Mouse (Mus musculus) kidney, embryonic 14.5 days (tissue): Measurements from ENCODE around the gene Trim38. TPM values are rescaled to one million over a fixed set of nuclear protein-coding genes. Genes with fewer than 3 reads are reported as not detected.
A peak's percentile ranks its signal among the peaks of the same experiment; 100 is the strongest.
"Not testable (repeated sequence)": the region's sequence is repeated elsewhere in the genome, so short reads cannot be mapped to it uniquely, and the experiment has no call there.

ENCODE experiments used
- ATAC-seq: fragments of 200-750 bp; cut with Nextera tagmentation; 2 replicates; pipeline ENCODE4 v1.8.0; 2017; ENCODE audit warnings: moderate number of reproducible peaks, mild to moderate bottlenecking, moderate TSS enrichment, moderate library complexity; ENCODE audit not compliant: low FRiP score, low TSS enrichment
- H3K27ac ChIP-seq: fragments of 300-500 bp; sonication (generic); 2 replicates; pipeline ENCODE4 v1.5.1; 2014; ENCODE audit warnings: low read depth, mild to moderate bottlenecking, low read length, moderate library complexity, mixed read lengths
- H3K27me3 ChIP-seq: fragments of 300-500 bp; sonication (generic); 2 replicates; pipeline ENCODE4 v1.6.1; 2014; ENCODE audit warnings: mild to moderate bottlenecking, low read length; ENCODE audit not compliant: control insufficient read depth, insufficient read depth
- H3K36me3 ChIP-seq: fragments of 300-500 bp; sonication (generic); 2 replicates; pipeline ENCODE4 v1.6.1; 2014; ENCODE audit warnings: low read length, mixed read lengths; ENCODE audit not compliant: control insufficient read depth, insufficient read depth
- H3K4me1 ChIP-seq: fragments of 300-500 bp; sonication (generic); 2 replicates; pipeline ENCODE4 v1.6.1; 2014; ENCODE audit warnings: low read length, mixed read lengths; ENCODE audit not compliant: control insufficient read depth, insufficient read depth
- H3K4me2 ChIP-seq: fragments of 300-500 bp; sonication (generic); replicated peaks from 2 replicates; pipeline ENCODE4 v1.6.1; 2014; ENCODE audit warnings: low read depth, mild to moderate bottlenecking, low read length
- H3K4me3 ChIP-seq: fragments of 300-500 bp; sonication (generic); 2 replicates; pipeline ENCODE4 v1.5.1; 2014; ENCODE audit warnings: mild to moderate bottlenecking, low read length
- H3K9ac ChIP-seq: fragments of 300-500 bp; sonication (generic); 2 replicates; pipeline ENCODE4 v1.6.1; 2014; ENCODE audit warnings: low read depth, mild to moderate bottlenecking, low read length, moderate library complexity
- H3K9me3 ChIP-seq: fragments of 300-500 bp; sonication (generic); 2 replicates; pipeline ENCODE4 v1.6.1; 2016; ENCODE audit warnings: low read length; ENCODE audit not compliant: control insufficient read depth
- WGBS: fragments of 180-500 bp; shearing (Covaris S2); extraction: QIAGEN DNeasy Blood & Tissue Kit; methylation state at CpG from one replicate; pipeline ENCODE4 v1.1.7; 2014; 5-methylcytosine and 5-hydroxymethylcytosine counted together
- polyA plus RNA-seq: library from polyadenylated mRNA; unstranded; fragments of >200 nt; fragmentation: Nextera tagmentation; extraction: Ambion mirVana; gene quantifications from 2 replicates; pipeline ENCODE4 v1.2.1, GENCODE M21; 2014

Trim38 gene
- polyA plus RNA-seq, 1 experiment from 2014 or later, result not detected

DNA sequence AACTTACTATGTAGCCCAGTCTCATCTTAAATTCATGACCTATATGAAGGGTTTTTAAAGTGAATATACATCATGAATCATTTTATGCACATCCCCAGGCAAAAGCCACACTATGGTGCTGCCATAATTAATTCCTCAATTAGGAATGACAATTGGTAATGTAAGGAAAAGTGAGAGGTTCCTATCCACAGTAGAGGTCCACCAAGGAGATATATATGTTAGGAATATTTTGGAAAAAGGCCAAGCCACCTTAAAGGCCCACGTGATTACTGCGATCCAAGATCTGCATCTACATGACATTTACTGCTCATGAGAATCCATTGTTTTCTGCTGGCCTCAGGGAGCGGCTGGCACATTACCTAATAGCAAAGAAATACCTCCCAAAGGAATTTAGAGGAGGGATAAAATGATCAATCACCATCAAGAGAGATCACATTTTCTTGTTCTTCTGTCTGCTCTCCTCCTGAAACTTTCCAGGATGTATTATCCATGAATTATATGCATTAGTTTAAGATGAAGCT is 10.4 kb upstream of the Trim38 start:
- no peaks in the 10 kb centered on the region for H3K9me3 ChIP-seq
- H3K9ac ChIP-seq, result no peak overlapping the region
- no peak for ATAC-seq
- 69% methylated on average over 3 of the region's 3 CpGs for WGBS
- H3K27me3 ChIP-seq, result no peaks in the 10 kb centered on the region
- H3K4me2 ChIP-seq, result no peak overlapping the region
- H3K36me3 ChIP-seq, result no peaks in the 10 kb centered on the region
- no peak overlapping the region for H3K4me3 ChIP-seq
- peaks cover 18% of the 10 kb centered on the region; the same call in 1 of the 2 replicates for H3K4me1 ChIP-seq
- H3K27ac ChIP-seq, result no peak overlapping the region

DNA sequence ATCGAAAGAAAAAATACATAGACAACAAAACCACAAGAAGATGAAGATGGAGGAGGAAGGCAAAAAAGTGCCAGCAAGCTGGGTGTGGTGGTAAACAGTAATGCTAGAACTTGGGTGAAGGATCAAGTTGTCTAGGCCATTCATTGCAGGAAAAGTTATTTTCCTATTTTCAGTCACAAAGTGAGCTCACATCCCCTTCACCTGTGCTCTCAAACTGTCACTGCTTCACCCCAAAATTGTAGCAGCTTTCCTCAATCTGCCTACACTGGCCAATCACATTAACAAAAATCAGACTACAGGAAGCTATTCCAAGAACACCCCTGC is 9.8 kb upstream of the Trim38 start:
- H3K9me3 ChIP-seq, result no peaks in the 10 kb centered on the region
- ATAC-seq, result no peak
- peak overlapping the region; percentile 38 for H3K4me3 ChIP-seq
- peak overlapping the region; percentile 70 for H3K9ac ChIP-seq
- H3K27ac ChIP-seq, result peak overlapping the region; percentile 90
- 65% methylated on average over 1 of the region's 1 CpGs for WGBS
- H3K4me2 ChIP-seq, result peak overlapping the region; percentile 52
- H3K4me1 ChIP-seq, result peaks cover 20% of the 10 kb centered on the region; the same call in 1 of the 2 replicates
- no peaks in the 10 kb centered on the region for H3K27me3 ChIP-seq
- no peaks in the 10 kb centered on the region for H3K36me3 ChIP-seq

DNA sequence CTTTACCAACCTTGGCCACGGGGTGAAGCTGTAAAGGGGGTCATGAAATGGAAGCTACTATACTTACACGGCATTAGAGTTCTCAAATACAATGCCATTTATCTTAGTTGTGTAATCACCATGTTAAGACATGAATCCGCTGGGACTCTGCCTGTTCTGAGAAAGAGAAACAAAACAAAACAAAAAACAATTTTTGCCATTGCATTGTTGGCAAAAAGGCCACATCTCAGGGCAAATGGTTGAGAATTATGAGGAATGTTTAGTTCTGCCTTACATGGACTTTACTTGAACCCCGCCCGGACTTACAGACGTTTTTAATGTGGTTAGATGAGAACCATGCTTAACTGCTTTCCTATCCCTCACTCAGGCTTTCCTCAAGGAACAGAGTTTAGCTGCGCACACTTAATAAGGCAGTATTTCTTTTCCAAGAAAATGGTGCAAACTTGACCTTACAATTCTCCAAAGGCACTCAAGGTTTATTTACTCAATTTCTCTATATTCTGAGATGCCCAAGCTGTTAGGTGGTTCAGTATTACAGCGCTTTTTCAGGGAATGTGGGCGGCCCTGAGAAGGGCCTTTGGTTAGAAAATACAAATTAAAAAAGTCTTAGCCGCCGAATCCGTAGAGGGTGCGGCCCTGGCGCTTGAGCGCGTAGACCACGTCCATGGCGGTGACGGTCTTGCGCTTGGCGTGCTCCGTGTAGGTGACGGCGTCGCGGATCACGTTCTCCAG is 9.3 kb upstream of the Trim38 start:
- no peaks in the 10 kb centered on the region for H3K27me3 ChIP-seq
- H3K4me2 ChIP-seq, result peak overlapping the region; percentile 52
- no peaks in the 10 kb centered on the region for H3K9me3 ChIP-seq
- H3K9ac ChIP-seq, result peak overlapping the region; percentile 70
- H3K4me1 ChIP-seq, result peaks cover 20% of the 10 kb centered on the region; the same call in 1 of the 2 replicates
- peak overlapping the region; percentile 38 for H3K4me3 ChIP-seq
- peak overlapping the region; percentile 90 for H3K27ac ChIP-seq
- no peaks in the 10 kb centered on the region for H3K36me3 ChIP-seq
- WGBS, result 2% methylated on average over 20 of the region's 27 CpGs
- 0 out of 2 replicates have a peak, but pooled peaks have one; percentile 0 for ATAC-seq

DNA sequence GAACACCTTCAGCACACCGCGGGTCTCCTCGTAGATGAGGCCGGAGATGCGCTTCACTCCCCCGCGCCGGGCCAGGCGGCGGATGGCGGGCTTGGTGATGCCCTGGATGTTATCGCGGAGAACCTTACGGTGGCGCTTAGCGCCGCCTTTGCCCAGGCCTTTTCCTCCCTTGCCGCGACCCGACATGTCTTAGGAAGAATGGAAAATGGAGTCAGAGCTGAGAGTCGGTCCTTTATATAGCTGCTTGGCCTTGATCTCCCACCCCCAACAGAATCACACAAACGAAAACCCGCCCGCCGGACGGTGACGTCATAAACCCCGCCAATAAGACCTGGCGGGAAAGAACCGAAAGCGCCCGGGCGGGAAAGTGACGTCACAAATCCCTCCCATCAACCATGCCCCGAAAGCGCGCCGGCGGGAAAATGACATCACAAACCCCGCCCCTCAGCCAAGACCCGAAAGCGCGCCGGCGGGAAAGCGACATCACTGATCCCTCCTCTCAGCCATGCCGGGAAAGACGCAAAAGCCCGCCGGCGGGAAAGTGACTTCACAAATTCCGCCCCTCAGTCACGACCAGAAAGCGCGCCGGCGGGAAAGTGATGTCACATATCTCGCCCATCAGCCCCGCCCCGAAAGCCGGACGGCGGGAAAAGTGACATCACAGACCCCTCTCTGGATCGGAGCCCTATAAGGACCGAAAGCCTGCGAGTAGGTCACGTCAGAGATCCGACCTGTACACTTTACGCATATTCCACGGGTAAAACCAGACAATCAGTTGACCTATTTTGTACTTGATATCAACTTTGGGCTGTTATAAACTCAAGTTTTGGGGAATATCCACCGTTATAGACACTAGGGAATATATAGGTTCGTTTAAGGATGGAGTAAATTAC is 8.5 kb upstream of the Trim38 start, which contains the start of gene Hist1h4a:
Gene Hist1h4a, minus strand, starts transcription at position 259 of the 893 bp plus-strand sequence.
- under 1% methylated on average over 62 of the region's 72 CpGs for WGBS

DNA sequence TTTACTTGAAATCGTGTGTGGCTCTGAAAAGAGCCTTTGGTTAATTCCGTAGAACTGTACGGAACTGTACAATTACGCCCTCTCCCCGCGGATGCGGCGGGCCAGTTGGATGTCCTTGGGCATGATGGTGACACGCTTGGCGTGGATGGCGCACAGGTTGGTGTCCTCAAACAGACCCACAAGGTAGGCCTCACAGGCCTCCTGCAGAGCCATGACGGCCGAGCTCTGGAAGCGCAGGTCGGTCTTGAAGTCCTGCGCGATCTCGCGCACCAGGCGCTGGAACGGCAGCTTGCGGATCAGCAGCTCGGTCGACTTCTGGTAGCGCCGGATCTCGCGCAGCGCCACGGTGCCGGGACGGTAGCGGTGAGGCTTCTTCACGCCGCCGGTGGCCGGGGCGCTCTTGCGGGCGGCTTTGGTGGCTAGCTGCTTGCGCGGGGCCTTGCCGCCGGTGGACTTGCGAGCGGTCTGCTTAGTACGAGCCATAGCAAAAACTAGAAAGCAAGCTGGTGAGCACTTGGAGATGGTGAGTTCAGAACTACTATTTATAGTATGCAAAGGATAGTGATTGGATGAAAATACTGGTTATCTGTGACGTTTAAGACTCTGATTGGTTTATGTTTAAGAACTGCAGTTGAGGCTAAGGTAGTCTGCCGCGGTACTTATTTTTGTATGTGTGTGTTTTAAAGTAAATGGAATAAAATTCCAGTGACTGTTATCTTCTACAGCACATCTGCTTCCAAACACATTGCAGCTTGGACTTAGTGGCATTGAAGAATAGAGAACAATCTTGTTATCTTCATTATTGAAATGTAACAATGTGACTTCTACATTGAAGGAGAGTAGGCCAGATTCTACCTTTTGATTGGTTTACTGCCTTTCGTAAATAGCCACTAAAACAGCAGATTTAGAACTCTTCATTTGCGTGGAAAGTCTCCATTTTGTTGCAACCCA is 7.6 kb upstream of the Trim38 start, which contains the start of gene Hist1h3a:
Gene Hist1h3a, minus strand, starts transcription at position 516 of the 951 bp plus-strand sequence.
- peak; percentile 76 for ATAC-seq
- not testable (repeated sequence) for H3K27me3 ChIP-seq, H3K9me3 ChIP-seq, H3K36me3 ChIP-seq
- Histone ChIP-seq H3K9ac (peak within 1 kb of the TSS; percentile 81), H3K4me1 (peaks cover 20% of the 10 kb centered on the region; the same call in 1 of the 2 replicates), H3K4me3 (peak within 1 kb of the TSS; percentile 57), H3K4me2 (peak within 1 kb of the TSS; percentile 55), H3K27ac (peak within 1 kb of the TSS; percentile 98)
- WGBS, result under 1% methylated on average over 28 of the region's 52 CpGs

More for the DNA sequence above, 8.5 kb upstream of the Trim38 start, which contains the start of gene Hist1h4a:
- Histone ChIP-seq H3K4me1 (peaks cover 20% of the 10 kb centered on the region; the same call in 1 of the 2 replicates), H3K9ac (peak within 1 kb of the TSS; percentile 77), H3K36me3 (no peaks in the 10 kb centered on the region), H3K27ac (peak within 1 kb of the TSS; percentile 98), H3K4me3 (peak within 1 kb of the TSS; percentile 57), H3K4me2 (peak within 1 kb of the TSS; percentile 55), H3K27me3 (no peaks in the 10 kb centered on the region), H3K9me3 (no peaks in the 10 kb centered on the region)
- ATAC-seq, result peak; percentile 83

DNA sequence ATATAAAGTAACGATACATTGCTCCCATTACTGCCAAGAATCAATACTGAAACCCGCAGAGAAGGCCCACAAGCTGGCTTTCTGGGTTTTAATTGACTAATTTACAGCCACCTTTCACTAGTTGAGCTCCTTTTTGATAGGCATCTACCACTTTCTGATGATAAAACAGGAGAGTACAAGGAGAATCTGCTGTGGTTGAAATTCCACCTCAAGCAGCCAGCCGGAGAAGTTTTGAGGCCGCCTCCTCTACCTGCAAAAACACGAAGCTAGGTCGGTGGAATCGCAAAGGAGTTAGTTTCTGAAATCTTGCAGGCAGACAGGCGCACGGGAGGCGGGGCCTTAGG is 6.5 kb upstream of the Trim38 start:
- no peaks in the 10 kb centered on the region for H3K27me3 ChIP-seq
- ATAC-seq, result no peak
- peak overlapping the region; percentile 81 for H3K9ac ChIP-seq
- H3K4me2 ChIP-seq, result peak overlapping the region; percentile 55
- no peaks in the 10 kb centered on the region for H3K36me3 ChIP-seq
- peaks cover 18% of the 10 kb centered on the region; the same call in 1 of the 2 replicates for H3K4me1 ChIP-seq
- WGBS, result 2% methylated on average over 10 of the region's 10 CpGs
- peak overlapping the region; percentile 57 for H3K4me3 ChIP-seq
- H3K9me3 ChIP-seq, result no peaks in the 10 kb centered on the region
- H3K27ac ChIP-seq, result peak overlapping the region; percentile 98

DNA sequence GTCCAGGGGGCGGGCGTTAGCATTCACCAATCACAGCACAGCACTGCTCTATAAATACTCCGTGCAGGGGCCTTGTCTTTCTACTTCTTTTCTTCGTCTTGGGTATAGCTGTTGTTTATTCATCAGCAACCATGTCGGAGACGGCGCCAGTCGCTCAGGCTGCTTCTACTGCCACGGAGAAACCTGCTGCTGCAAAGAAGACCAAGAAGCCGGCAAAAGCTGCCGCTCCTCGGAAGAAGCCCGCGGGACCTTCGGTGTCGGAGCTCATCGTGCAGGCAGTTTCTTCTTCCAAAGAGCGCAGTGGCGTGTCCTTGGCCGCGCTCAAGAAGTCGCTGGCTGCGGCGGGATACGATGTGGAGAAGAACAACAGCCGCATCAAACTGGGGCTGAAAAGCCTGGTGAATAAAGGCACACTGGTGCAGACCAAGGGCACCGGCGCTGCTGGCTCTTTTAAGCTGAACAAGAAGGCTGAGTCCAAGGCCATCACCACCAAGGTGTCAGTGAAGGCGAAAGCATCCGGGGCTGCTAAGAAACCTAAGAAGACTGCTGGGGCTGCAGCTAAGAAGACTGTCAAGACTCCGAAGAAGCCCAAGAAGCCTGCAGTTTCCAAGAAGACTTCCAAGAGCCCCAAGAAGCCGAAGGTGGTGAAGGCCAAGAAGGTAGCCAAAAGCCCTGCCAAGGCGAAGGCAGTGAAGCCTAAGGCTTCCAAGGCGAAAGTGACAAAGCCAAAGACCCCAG is 6.0 kb upstream of the Trim38 start, which contains the start of gene Hist1h1a:
Gene Hist1h1a, plus strand, starts transcription at position 81 of the 738 bp plus-strand sequence.
- ATAC-seq, result peak; percentile 72
- WGBS, result 3% methylated on average over 34 of the region's 34 CpGs
- H3K9me3 ChIP-seq, result no peaks in the 10 kb centered on the region
- peak within 1 kb of the TSS; percentile 81 for H3K9ac ChIP-seq
- no peaks in the 10 kb centered on the region for H3K36me3 ChIP-seq
- peak within 1 kb of the TSS; percentile 57 for H3K4me3 ChIP-seq
- H3K4me2 ChIP-seq, result peak within 1 kb of the TSS; percentile 55
- H3K27ac ChIP-seq, result peak within 1 kb of the TSS; percentile 98
- peaks cover 18% of the 10 kb centered on the region; the same call in 1 of the 2 replicates for H3K4me1 ChIP-seq
- no peaks in the 10 kb centered on the region for H3K27me3 ChIP-seq
